Mouse (Mus musculus) MEL (cell line): ENCODE results near the gene Sgo2b. TPM values are rescaled to one million over a fixed set of nuclear protein-coding genes. Genes with fewer than 3 reads are reported as not detected.

Experiments used
- DNase-seq: peaks from one replicate; pipeline ENCODE4 v3.0.0; 2011; ENCODE audit warnings: low read depth, low spot score
- H3K27ac ChIP-seq: 2 replicates; pipeline ENCODE4 v1.5.1; 2012; ENCODE audit warnings: low read depth, mild to moderate bottlenecking, control low read depth, low read length, moderate library complexity; ENCODE audit not compliant: control insufficient read depth
- H3K27me3 ChIP-seq, 2 experiments: fragments of 150-350 bp in 1 of 2; sonication (generic) in 1 of 2; 2 replicates each; pipeline ENCODE4 v1.6.1; 2012; ENCODE audit warnings: low read length in 2 of 2, mild to moderate bottlenecking in 2 of 2, improper control_type of control experiment in 1 of 2, moderate library complexity in 1 of 2; ENCODE audit not compliant: insufficient read depth in 2 of 2, control insufficient read depth in 1 of 2
- H3K36me3 ChIP-seq, 2 experiments: 2 replicates each; pipeline ENCODE4 v1.6.1; 2012 to 2014; ENCODE audit warnings: low read length in 2 of 2, improper control_type of control experiment in 1 of 2, inconsistent platforms in 1 of 2, mild to moderate bottlenecking in 1 of 2; ENCODE audit not compliant: insufficient read depth in 2 of 2, control insufficient read depth in 1 of 2
- H3K4me1 ChIP-seq, 2 experiments: fragments of 150-350 bp in 1 of 2; sonication (generic) in 1 of 2; 2 replicates each; pipeline ENCODE4 v1.6.1; 2012; ENCODE audit warnings: low read length in 2 of 2, improper control_type of control experiment in 1 of 2, mild to moderate bottlenecking in 1 of 2; ENCODE audit not compliant: insufficient read depth in 2 of 2, control insufficient read depth in 1 of 2
- H3K4me3 ChIP-seq, 2 experiments: fragments of 150-350 bp in 1 of 2; sonication (generic) in 1 of 2; 2 replicates each; pipeline ENCODE4 v1.5.1; 2012; ENCODE audit warnings: low read depth in 2 of 2, low read length in 2 of 2, mild to moderate bottlenecking in 2 of 2, moderate library complexity in 2 of 2, control low read depth in 1 of 2, improper control_type of control experiment in 1 of 2; ENCODE audit not compliant: control insufficient read depth in 1 of 2, insufficient read depth in 1 of 2
- H3K79me2 ChIP-seq: 2 replicates; pipeline ENCODE4 v1.6.1; 2012; ENCODE audit warnings: mild to moderate bottlenecking, low read length, moderate library complexity; ENCODE audit not compliant: control insufficient read depth, poor library complexity, insufficient read depth
- H3K9ac ChIP-seq: 2 replicates; pipeline ENCODE4 v1.6.1; 2012; ENCODE audit warnings: low read depth, mild to moderate bottlenecking, control low read depth, low read length, moderate library complexity; ENCODE audit not compliant: control insufficient read depth, poor library complexity, severe bottlenecking
- H3K9me3 ChIP-seq: fragments of 150-350 bp; sonication (generic); replicated peaks from 2 replicates; pipeline ENCODE4 v1.6.1; 2012; ENCODE audit warnings: mild to moderate bottlenecking, low read length, improper control_type of control experiment, moderate library complexity; ENCODE audit not compliant: insufficient read depth
- CHD1 ChIP-seq: IDR thresholded peaks from 2 replicates; pipeline ENCODE4 v1.6.1; 2012; ENCODE audit warnings: low read depth, mild to moderate bottlenecking, inconsistent platforms, low read length, improper control_type of control experiment
- CHD2 ChIP-seq: IDR thresholded peaks from 2 replicates; pipeline ENCODE4 v1.6.1; 2011; ENCODE audit warnings: low read length, improper control_type of control experiment
- CTCF ChIP-seq, 3 experiments: IDR thresholded peaks in 2 of 3; conservative IDR thresholded peaks in 1 of 3; 2 replicates each; pipeline ENCODE4 v1.5.1; 2011 to 2012; ENCODE audit warnings: low read length in 3 of 3, low read depth in 2 of 3, mild to moderate bottlenecking in 2 of 3, improper control_type of control experiment in 1 of 3, inconsistent platforms in 1 of 3, mixed read lengths in 1 of 3, moderate library complexity in 1 of 3; ENCODE audit not compliant: control insufficient read depth in 1 of 3, insufficient read depth in 1 of 3, poor library complexity in 1 of 3, severe bottlenecking in 1 of 3
- E2F4 ChIP-seq: IDR thresholded peaks from 2 replicates; pipeline ENCODE4 v1.6.1; 2011; ENCODE audit warnings: low read depth, low read length, improper control_type of control experiment, borderline replicate concordance
- GATA1 ChIP-seq: IDR thresholded peaks from 2 replicates; pipeline ENCODE4 v1.6.1; 2011; ENCODE audit warnings: low read depth, low read length, improper control_type of control experiment
- HCFC1 ChIP-seq: IDR thresholded peaks from 2 replicates; pipeline ENCODE4 v1.6.1; 2012; ENCODE audit warnings: low read depth, mild to moderate bottlenecking, inconsistent platforms, low read length, improper control_type of control experiment, moderate library complexity
- JUND ChIP-seq: IDR thresholded peaks from 2 replicates; pipeline ENCODE4 v1.6.1; 2011; ENCODE audit warnings: low read depth, mild to moderate bottlenecking, improper control_type of control experiment, low read length
- KAT2A ChIP-seq: conservative IDR thresholded peaks from 2 replicates; pipeline ENCODE4 v1.6.1; 2012; ENCODE audit warnings: low read depth, low read length, improper control_type of control experiment, inconsistent platforms
- MAFK ChIP-seq: IDR thresholded peaks from 2 replicates; pipeline ENCODE4 v1.6.1; 2011; ENCODE audit warnings: low read depth, mild to moderate bottlenecking, low read length, improper control_type of control experiment, borderline replicate concordance
- MAZ ChIP-seq: IDR thresholded peaks from 2 replicates; pipeline ENCODE4 v1.6.1; 2012; ENCODE audit warnings: low read depth, mild to moderate bottlenecking, inconsistent platforms, low read length, improper control_type of control experiment
- MYB ChIP-seq: IDR thresholded peaks from 2 replicates; pipeline ENCODE4 v1.6.1; 2011; ENCODE audit warnings: mild to moderate bottlenecking, low read depth, low read length, improper control_type of control experiment
- MYC ChIP-seq: IDR thresholded peaks from 2 replicates; pipeline ENCODE4 v1.6.1; 2011; ENCODE audit warnings: low read depth, mild to moderate bottlenecking, low read length, improper control_type of control experiment, moderate library complexity
- NRF1 ChIP-seq: IDR thresholded peaks from 2 replicates; pipeline ENCODE4 v1.6.1; 2014; ENCODE audit warnings: low read depth, mild to moderate bottlenecking, inconsistent platforms, low read length, improper control_type of control experiment, moderate library complexity; ENCODE audit not compliant: poor library complexity, insufficient read depth, severe bottlenecking
- POLR2A ChIP-seq, 2 experiments: IDR thresholded peaks; 2 replicates each; pipeline ENCODE4 v1.6.1; 2011 to 2012; ENCODE audit warnings: low read length in 2 of 2, mild to moderate bottlenecking in 2 of 2, control low read depth in 1 of 2, improper control_type of control experiment in 1 of 2, low read depth in 1 of 2, moderate library complexity in 1 of 2; ENCODE audit not compliant: control insufficient read depth in 1 of 2, insufficient read depth in 1 of 2, poor library complexity in 1 of 2
- POLR2AphosphoS5 ChIP-seq: IDR thresholded peaks from 2 replicates; pipeline ENCODE4 v1.6.1; 2012; ENCODE audit warnings: low read depth, borderline replicate concordance, mild to moderate bottlenecking, inconsistent platforms, low read length, moderate library complexity, mixed read lengths
- RAD21 ChIP-seq: IDR thresholded peaks from 2 replicates; pipeline ENCODE4 v1.6.1; 2011; ENCODE audit warnings: mild to moderate bottlenecking, low read depth, low read length, improper control_type of control experiment
- RCOR1 ChIP-seq: IDR thresholded peaks from 2 replicates; pipeline ENCODE4 v1.6.1; 2012; ENCODE audit warnings: low read depth, mild to moderate bottlenecking, inconsistent platforms, low read length, improper control_type of control experiment
- SIN3A ChIP-seq: IDR thresholded peaks from 2 replicates; pipeline ENCODE4 v1.6.1; 2012; ENCODE audit warnings: low read length, improper control_type of control experiment, inconsistent platforms
- SMC3 ChIP-seq: IDR thresholded peaks from 2 replicates; pipeline ENCODE4 v1.6.1; 2011; ENCODE audit warnings: low read depth, low read length, improper control_type of control experiment
- TAL1 ChIP-seq: IDR thresholded peaks from 2 replicates; pipeline ENCODE4 v1.6.1; 2012; ENCODE audit warnings: mild to moderate bottlenecking, inconsistent platforms, low read length, moderate library complexity, mixed read lengths
- TBP ChIP-seq: IDR thresholded peaks from 2 replicates; pipeline ENCODE4 v1.8.0; 2011; ENCODE audit warnings: low read depth, low read length, improper control_type of control experiment
- TCF12 ChIP-seq: IDR thresholded peaks from 2 replicates; pipeline ENCODE4 v1.6.1; 2014; ENCODE audit warnings: low read depth, mild to moderate bottlenecking, inconsistent platforms, low read length, improper control_type of control experiment, moderate library complexity
- UBTF ChIP-seq: IDR thresholded peaks from 2 replicates; pipeline ENCODE4 v1.6.1; 2012; ENCODE audit warnings: low read depth, mild to moderate bottlenecking, inconsistent platforms, low read length, improper control_type of control experiment, moderate library complexity, borderline replicate concordance; ENCODE audit not compliant: insufficient read depth
- USF1 ChIP-seq: IDR thresholded peaks from 2 replicates; pipeline ENCODE4 v1.6.1; 2014; ENCODE audit warnings: low read depth, mild to moderate bottlenecking, inconsistent platforms, low read length, improper control_type of control experiment, moderate library complexity
- ZC3H11A ChIP-seq: IDR thresholded peaks from 2 replicates; pipeline ENCODE4 v1.6.1; 2012; ENCODE audit warnings: low read depth, mild to moderate bottlenecking, inconsistent platforms, low read length, improper control_type of control experiment
- ZMIZ1 ChIP-seq: IDR thresholded peaks from 2 replicates; pipeline ENCODE4 v1.6.1; 2012; ENCODE audit warnings: low read depth, mild to moderate bottlenecking, inconsistent platforms, low read length, improper control_type of control experiment, moderate library complexity
- ZNF384 ChIP-seq: IDR thresholded peaks from 2 replicates; pipeline ENCODE4 v1.6.1; 2012; ENCODE audit warnings: low read depth, mild to moderate bottlenecking, inconsistent platforms, low read length, improper control_type of control experiment
- polyA plus RNA-seq, 2 experiments: library from polyadenylated mRNA; stranded (reverse) in 1 of 2; unstranded in 1 of 2; fragments of >175 nt in 1 of 2; fragments of >200 nt in 1 of 2; gene quantifications; 2 replicates each; pipeline versions ENCODE4 v1.2.1 to v1.2.4; 2012; ENCODE audit warnings: low replicate concordance in 2 of 2, low read depth in 1 of 2; ENCODE audit not compliant: insufficient read length in 2 of 2, insufficient read depth in 1 of 2, missing spikeins in 1 of 2
- total RNA-seq: library from RNA; depleted of rRNA; stranded (reverse); fragments of 300-350 nt; gene quantifications from 2 replicates; pipeline ENCODE4 v1.2.3, GENCODE M21; 2012

Sgo2b gene
- total and polyA plus RNA-seq, 3 experiments: not detected

- Histone ChIP-seq H3K9me3 (no peaks in the 10 kb centered on the region), H3K4me3 (no peak overlapping the region), H3K4me1 (no peaks in the 10 kb centered on the region), H3K79me2 (no peaks in the 10 kb centered on the region), H3K36me3 (no peaks in the 10 kb centered on the region), H3K27me3 (no peaks in the 10 kb centered on the region), H3K9ac (no peak overlapping the region), H3K27ac (no peak overlapping the region)
- DNase-seq: no peak
- TF ChIP-seq TBP: no peak
Measured at GRCm38 (mm10) chr8:63878353-63878752, 73.7 kb downstream of the Sgo2b start.

GRCm38 (mm10) chr8:63877393-63877792, 74.7 kb downstream of the Sgo2b start:
- Histone ChIP-seq H3K9me3 (no peaks in the 10 kb centered on the region), H3K4me1 (no peaks in the 10 kb centered on the region), H3K36me3 (no peaks in the 10 kb centered on the region), H3K27me3 (no peaks in the 10 kb centered on the region), H3K27ac (no peak overlapping the region), H3K79me2 (no peaks in the 10 kb centered on the region), H3K9ac (no peak overlapping the region), H3K4me3 (no peak overlapping the region)
- TF ChIP-seq ZMIZ1: no peak
- no peak for TF ChIP-seq TCF12
- no peak for TF ChIP-seq JUND
- TF ChIP-seq ZC3H11A: peak; percentile 35; the same call in 1 of the 2 replicates
- peak; percentile 71 for TF ChIP-seq RAD21
- no peak for TF ChIP-seq SIN3A
- TF ChIP-seq E2F4: no peak
- TF ChIP-seq CHD1: no peak
- no peak for TF ChIP-seq KAT2A
- TF ChIP-seq CTCF (IDR thresholded peaks at IDR 0.05 in 2 of 3, conservative IDR thresholded peaks at IDR 0.05 in 1 of 3; ENCODE audit: control insufficient read depth in 1 of 3, insufficient read depth in 1 of 3, low read depth in 2 of 3, low read length in 3 of 3, poor library complexity in 1 of 3, severe bottlenecking in 1 of 3): peak in 2 of 3 experiments; percentile 32 to 71; a peak in 4 of 6 replicates
- TF ChIP-seq POLR2AphosphoS5: no peak
- TF ChIP-seq CHD2: no peak
- TF ChIP-seq SMC3: peak; percentile 81
- peak; percentile 61 for DNase-seq

DNA sequence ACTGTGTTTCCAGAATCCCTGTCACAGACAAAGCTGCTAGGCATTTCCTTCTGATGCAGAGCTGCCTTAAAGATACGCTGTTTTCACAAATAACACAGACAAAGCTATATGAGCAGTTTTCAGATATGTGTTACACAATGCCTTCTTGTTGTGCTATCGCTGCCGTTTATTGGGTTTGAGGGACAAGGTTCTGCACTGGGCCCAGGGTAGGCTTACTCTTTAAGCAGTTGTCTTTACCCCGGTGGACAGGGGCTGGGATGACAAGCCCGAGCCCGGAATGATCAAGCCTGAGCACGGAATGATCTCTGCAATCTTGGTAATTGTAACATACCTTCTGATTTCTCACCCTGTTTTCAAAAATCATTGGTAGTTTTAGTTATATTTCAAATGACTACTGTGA, 75.1 kb downstream of the Sgo2b start:
- no peak overlapping the region for H3K9ac ChIP-seq
- no peaks in the 10 kb centered on the region for H3K27me3 ChIP-seq
- H3K4me1 ChIP-seq: no peaks in the 10 kb centered on the region
- H3K36me3 ChIP-seq: no peaks in the 10 kb centered on the region
- H3K79me2 ChIP-seq: no peaks in the 10 kb centered on the region
- DNase-seq: no peak
- no peak overlapping the region for H3K4me3 ChIP-seq
- H3K9me3 ChIP-seq: no peaks in the 10 kb centered on the region
- H3K27ac ChIP-seq: no peak overlapping the region
- TF ChIP-seq NRF1 (no peak), CTCF (IDR thresholded peaks at IDR 0.05 in 2 of 3, conservative IDR thresholded peaks at IDR 0.05 in 1 of 3; ENCODE audit: control insufficient read depth in 1 of 3, insufficient read depth in 1 of 3, low read depth in 2 of 3, low read length in 3 of 3, poor library complexity in 1 of 3, severe bottlenecking in 1 of 3) (no peak), USF1 (no peak), HCFC1 (no peak), RCOR1 (no peak), MYB (no peak), MYC (no peak), POLR2A (IDR thresholded peaks at IDR 0.05; ENCODE audit: control insufficient read depth in 1 of 2, insufficient read depth in 1 of 2, low read depth in 1 of 2, low read length in 2 of 2, poor library complexity in 1 of 2) (no peak), RAD21 (no peak), ZNF384 (no peak), UBTF (no peak), GATA1 (no peak), JUND (no peak), MAFK (no peak), MAZ (no peak), TAL1 (no peak)
